Mouse (Mus musculus): ENCODE data around the gene Gm3435. TPM values are rescaled to one million over a fixed set of nuclear protein-coding genes. Genes with fewer than 3 reads are reported as not detected.
A peak's percentile ranks its signal among the peaks of the same experiment; 100 is the strongest.
"Not testable (repeated sequence)": the region's sequence is repeated elsewhere in the genome, so short reads cannot be mapped to it uniquely, and the experiment has no call there.

The Gm3435 gene
- total RNA-seq (2021) (1 to 10 TPM; 3.3 to 5.4 TPM), polyA plus RNA-seq (2012; rRNA removed) (0.21 TPM in 1 of 2 replicates, not detected in the other)
- long read RNA-seq, partial matches to known transcripts: 2 of 6 reads
- long read RNA-seq, other reads (novel, unspliced or antisense): 4 of 6 reads

DNA sequence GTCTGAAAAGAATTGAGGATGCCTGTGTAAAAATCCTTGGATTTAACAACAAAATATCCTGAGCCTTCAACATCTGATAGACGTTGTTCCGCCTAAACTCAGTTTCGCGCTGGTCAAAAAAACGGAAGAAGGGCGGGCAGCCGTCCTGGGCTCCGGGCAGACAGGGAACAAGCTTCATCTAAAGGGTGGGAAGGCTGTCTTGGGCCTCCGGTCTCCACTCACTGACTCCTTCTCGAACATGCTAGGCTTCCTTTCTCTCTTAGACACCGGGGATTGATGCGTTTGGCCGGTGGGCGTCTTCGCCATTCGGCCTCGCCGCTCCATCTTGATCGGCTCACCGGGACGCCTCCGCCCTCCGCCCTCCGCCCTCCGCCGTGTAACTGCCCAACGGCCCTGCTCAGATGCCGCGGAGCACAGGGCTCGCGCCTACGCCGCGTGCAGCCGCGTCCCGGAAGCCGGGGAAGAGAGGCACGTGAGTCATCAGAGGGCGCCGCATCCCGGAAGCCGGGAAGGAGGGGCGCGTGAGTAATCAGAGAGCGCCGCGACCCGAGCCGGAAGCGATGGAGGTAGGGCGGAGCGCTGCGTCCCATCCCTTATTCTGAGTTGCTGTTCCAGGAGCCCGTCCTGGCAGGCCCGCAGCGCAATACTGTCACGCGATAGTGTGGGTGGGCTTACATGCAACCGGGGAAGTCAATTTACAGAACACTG is at the start of gene Gm3435:
Gene Gm3435, plus strand, starts transcription at position 471 of the 708 bp plus-strand sequence.
- DNase-seq: not testable (repeated sequence)

- no peak for DNase-seq
Measured at GRCm38 (mm10) chr17:14960520-14960919, 49.5 kb upstream of the Gm3435 start.

GRCm38 (mm10) chr17:14960951-14961556 is 48.9 kb upstream of the Gm3435 start, which contains the start of gene Phf10:
Phf10 (minus strand) TSS chr17:14961273.
- peak; percentile 75 for DNase-seq

- not testable (repeated sequence) for DNase-seq
Measured at GRCm38 (mm10) chr17:14961557-14962154, 48.3 kb upstream of the Gm3435 start.

DNA sequence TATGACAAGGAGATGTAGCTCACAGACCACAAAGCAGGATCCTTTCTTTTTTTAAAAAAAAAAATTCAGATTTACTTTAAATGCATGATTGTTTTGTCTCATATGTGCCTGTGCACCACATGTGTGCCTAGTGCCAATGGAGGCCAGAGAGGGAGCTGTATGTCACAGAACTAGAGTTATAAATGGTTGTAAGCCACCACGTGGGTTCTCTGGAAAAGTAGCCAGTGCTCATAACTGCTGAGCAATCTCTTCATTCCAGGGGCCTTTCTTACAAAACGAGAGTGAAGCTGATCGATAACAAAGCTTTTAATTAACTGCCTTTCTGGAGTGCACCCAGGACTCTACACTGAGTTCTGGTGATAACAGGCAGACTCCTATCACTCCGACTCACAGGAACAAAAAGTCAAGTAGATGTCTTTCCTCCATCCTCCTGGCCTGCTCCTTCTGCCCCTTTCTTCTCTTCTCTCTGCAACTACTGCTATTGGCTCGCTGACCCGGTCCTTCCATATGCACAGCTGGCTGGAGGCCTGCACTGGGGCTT is 41.5 kb upstream of the Gm3435 start:
- not testable (repeated sequence) for DNase-seq

GRCm38 (mm10) chr17:14977718-14978361 is 32.1 kb upstream of the Gm3435 start:
- not testable (repeated sequence) for DNase-seq

- DNase-seq: not testable (repeated sequence)
Measured at GRCm38 (mm10) chr17:14978362-14979038, 31.5 kb upstream of the Gm3435 start, which contains the start of the genes 9030025P20Rik and Gm3417. 9030025P20Rik (plus strand) TSS chr17:14978468. Gm3417 (minus strand) TSS chr17:14978790.

- DNase-seq: not testable (repeated sequence)
Measured at GRCm38 (mm10) chr17:14990116-14990702, 19.8 kb upstream of the Gm3435 start.

DNA sequence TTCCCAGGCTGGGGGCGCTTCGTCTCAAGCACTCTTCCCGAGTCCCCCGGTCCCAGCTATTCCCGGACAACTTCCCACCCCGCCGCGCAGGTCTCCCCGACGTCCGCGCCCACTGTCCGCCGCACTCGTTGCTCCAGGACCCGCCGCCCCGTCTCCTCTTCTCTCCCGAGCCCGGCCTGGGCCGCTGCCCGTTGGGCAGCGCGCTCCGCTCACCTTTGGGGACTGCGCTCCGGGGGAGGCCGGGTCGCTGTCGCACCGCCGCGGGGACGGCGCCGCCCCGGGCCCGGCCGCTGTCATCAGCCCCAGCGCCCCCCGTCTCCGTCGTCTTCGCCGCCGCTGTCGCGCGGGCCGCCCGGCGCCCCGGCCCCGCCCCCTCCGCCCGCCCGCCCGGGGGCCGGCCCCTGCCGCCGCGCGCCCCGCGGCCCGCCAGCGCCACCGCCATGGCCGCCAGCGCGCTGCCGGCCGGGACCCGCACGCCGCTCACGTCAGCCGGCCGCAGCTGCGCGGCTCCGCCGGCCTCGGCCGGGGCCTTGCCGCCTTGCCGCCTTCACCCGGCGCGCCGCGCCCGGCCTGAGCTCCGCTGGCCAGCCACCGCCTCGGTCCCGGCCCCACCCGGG is 17.3 kb upstream of the Gm3435 start:
- DNase-seq: not testable (repeated sequence)

DNA sequence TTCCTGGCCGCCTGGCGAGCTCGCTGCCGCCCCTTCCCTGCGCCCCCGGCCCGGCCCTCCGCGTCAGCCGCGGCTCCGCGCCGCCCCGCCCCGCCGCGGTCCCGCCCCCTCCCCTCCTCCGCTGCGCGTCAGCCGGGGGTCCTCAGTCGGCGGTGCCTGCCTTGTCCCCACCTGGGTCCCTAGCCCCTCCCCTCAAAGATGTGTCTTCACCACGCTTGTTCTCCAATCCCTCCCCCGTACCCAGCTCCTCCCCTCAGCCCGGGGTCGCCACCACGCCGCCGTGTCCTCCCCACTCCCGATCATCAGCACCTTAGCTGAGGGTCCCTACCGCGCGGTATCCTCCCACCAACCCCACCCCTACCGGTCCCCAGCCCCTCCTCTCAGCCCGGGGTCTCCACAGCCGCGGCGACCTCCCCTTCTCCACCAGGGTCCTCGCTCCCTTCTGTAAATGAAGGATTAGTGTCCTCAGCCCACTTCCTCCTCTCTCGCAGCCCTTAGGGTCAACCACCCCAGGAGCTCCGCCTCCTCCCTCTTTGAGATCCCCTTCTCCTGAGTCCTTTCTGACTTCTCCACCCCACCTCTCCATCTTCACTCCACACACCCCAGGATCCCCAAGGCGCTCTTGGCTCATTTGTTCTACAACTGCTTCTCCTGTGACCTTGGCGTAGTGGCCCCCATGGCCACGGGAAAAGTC is 16.7 kb upstream of the Gm3435 start:
- not testable (repeated sequence) for DNase-seq

DNA sequence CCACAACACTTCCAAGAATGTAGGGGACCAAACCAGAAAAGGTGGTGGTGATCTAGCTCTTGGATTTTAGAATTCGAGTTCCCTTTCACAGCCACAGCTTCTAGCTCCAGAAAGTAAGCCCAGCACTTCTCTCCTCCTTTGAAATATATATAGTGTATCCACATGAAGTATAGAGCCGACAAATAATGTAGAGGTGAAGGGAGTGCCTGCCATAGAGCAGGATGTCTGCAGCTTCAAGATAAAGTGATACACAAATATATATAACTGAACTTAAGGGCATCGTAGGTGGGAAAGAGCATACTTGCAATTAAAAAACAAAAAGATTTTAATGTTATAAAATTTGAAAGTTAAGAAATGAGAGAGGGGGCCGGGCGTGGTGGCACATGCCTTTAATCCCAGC is 15.8 kb upstream of the Gm3435 start:
- not testable (repeated sequence) for DNase-seq

- not testable (repeated sequence) for DNase-seq
Measured at GRCm38 (mm10) chr17:15000047-15000446, 9.9 kb upstream of the Gm3435 start.

DNA sequence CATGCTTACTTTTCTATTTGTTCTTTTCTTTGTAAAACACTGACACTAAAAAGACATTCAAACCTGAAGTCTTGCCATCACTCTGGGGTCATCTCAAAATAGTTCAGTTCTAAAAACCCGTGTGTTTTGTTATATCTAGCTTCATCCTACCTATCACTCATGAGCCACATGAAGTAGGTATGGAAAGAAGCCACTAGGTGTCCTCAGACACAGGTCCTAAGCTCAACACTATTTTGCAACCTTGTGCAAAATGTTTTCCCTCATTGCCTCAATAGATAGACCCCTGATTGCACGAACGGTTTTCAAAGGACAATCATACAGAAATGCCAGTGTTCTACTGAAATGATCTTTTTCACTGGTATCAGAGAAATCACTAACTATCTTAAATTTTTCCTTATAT is 888 bp upstream of the Gm3435 start:
- DNase-seq: not testable (repeated sequence)

DNA sequence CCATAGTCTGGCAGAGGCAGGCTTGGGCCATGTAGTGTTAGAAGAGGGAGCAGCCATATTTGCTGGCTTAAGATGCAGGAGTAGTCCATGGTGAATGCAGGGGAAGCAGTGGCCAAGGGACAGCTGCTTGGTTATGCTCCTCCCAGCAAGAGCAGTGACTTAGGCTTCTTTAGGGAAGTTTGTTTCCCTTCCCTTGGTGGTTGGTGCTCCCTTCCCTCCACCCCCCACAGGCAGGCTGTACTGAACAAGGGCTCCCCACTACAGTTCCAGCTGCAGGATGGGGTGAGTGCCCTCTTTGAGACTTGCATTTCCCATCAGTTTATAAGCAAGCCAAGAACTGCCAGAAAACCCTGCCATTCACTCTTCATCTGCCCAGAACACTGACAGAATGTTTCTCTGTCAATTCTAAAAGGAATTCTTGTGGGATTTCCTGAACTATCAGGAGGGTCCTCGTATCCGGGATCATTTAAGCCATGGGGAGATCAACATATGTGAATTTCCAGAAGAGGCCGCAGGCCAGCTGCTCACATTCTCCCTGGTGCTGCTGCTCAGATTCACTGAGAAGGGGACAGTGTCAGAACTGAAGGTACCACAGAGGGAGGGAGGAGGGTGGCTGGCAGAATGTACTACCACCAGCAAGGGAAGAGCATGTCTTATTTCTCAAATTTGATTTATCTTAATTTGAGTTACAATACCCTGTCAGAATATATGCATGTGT is 11.7 kb downstream of the Gm3435 start:
- peak; percentile 15 for DNase-seq

GRCm38 (mm10) chr17:15023878-15024492 is 14.0 kb downstream of the Gm3435 start:
- not testable (repeated sequence) for DNase-seq

GRCm38 (mm10) chr17:15024502-15025193 is 14.7 kb downstream of the Gm3435 start:
- not testable (repeated sequence) for DNase-seq

GRCm38 (mm10) chr17:15025513-15025912 is 15.5 kb downstream of the Gm3435 start:
- DNase-seq: not testable (repeated sequence)

DNA sequence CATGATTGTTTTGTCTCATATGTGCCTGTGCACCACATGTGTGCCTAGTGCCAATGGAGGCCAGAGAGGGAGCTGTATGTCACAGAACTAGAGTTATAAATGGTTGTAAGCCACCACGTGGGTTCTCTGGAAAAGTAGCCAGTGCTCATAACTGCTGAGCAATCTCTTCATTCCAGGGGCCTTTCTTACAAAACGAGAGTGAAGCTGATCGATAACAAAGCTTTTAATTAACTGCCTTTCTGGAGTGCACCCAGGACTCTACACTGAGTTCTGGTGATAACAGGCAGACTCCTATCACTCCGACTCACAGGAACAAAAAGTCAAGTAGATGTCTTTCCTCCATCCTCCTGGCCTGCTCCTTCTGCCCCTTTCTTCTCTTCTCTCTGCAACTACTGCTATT is 21.4 kb downstream of the Gm3435 start:
- DNase-seq: not testable (repeated sequence)
